17 mouse cellular contexts compared by ENCODE assay signal in genomic region chr10:44846149-44846548, GRCm38 (mm10).
DNase-seq lines count a peak whose midpoint lies in the region; ATAC-seq and TF ChIP-seq lines count a peak whose summit lies in the region.
"Had no signal": no experiment of that assay in that cellular context is flagged by ENCODE, and none has a peak within 500 bp of the region (broad histone marks: within the 10 kb centered on the region; RNA-seq: fewer than 3 reads in every experiment).

No protein-coding gene starts in this region.

- no peaks in the 10 kb centered on the region for H3K9me3 ChIP-seq in heart, embryonic 11.5 days (replicated peaks; ENCODE audit: control insufficient read depth, low read length)
- no peaks in the 10 kb centered on the region for H3K9me3 ChIP-seq in midbrain, embryonic 10.5 days (replicated peaks)
- no peaks in the 10 kb centered on the region for H3K9me3 ChIP-seq in midbrain, embryonic 16.5 days (replicated peaks; ENCODE audit: control insufficient read depth, low read length, poor library complexity, severe bottlenecking)
- no peaks in the 10 kb centered on the region for H3K9me3 ChIP-seq in heart, embryonic 12.5 days (replicated peaks)
- H3K9me3 ChIP-seq: G1E; heart, embryonic 15.5 days had no signal

- no peak for TF ChIP-seq POLR2A in small intestine, adult 2 months (IDR thresholded peaks at IDR 0.05; ENCODE audit: low read depth, low read length)

- intact Hi-C loops in heart, postnatal 14 days (cut with DNase I) = no loop called here

- no peak overlapping the region for H3K4me3 ChIP-seq in heart, embryonic 11.5 days (ENCODE audit: low read depth, low read length)
- no peak overlapping the region for H3K4me3 ChIP-seq in midbrain, embryonic 10.5 days
- H3K4me3 ChIP-seq in midbrain, embryonic 16.5 days (ENCODE audit: low read depth, low read length) = no peak overlapping the region
- no peak overlapping the region for H3K4me3 ChIP-seq in small intestine, adult 2 months (ENCODE audit: low read depth, low read length)
- no peak overlapping the region for H3K4me3 ChIP-seq in heart, embryonic 12.5 days
- H3K4me3 ChIP-seq: heart, embryonic 15.5 days; myocyte had no signal

- no peaks in the 10 kb centered on the region for H3K36me3 ChIP-seq in heart, embryonic 11.5 days (ENCODE audit: control insufficient read depth, insufficient read depth, low read length)
- no peaks in the 10 kb centered on the region for H3K36me3 ChIP-seq in midbrain, embryonic 10.5 days
- no peaks in the 10 kb centered on the region for H3K36me3 ChIP-seq in midbrain, embryonic 16.5 days (ENCODE audit: control insufficient read depth, insufficient read depth, low read length)
- no peaks in the 10 kb centered on the region for H3K36me3 ChIP-seq in small intestine, adult 2 months (ENCODE audit: control insufficient read depth, insufficient read depth, low read length)
- no peaks in the 10 kb centered on the region for H3K36me3 ChIP-seq in heart, embryonic 12.5 days
- H3K36me3 ChIP-seq: G1E; heart, embryonic 15.5 days had no signal

- H3K9ac ChIP-seq in heart, embryonic 11.5 days (ENCODE audit: low read depth, low read length) = no peak overlapping the region
- no peak overlapping the region for H3K9ac ChIP-seq in midbrain, embryonic 16.5 days (ENCODE audit: low read depth, low read length)
- no peak overlapping the region for H3K9ac ChIP-seq in heart, embryonic 12.5 days
- H3K9ac ChIP-seq: heart, embryonic 15.5 days had no signal

- no peaks in the 10 kb centered on the region for H3K27me3 ChIP-seq in heart, embryonic 11.5 days (ENCODE audit: control insufficient read depth, insufficient read depth, low read length)
- peaks cover 9% of the 10 kb centered on the region for H3K27me3 ChIP-seq in midbrain, embryonic 10.5 days (ENCODE audit: low read depth, poor library complexity, severe bottlenecking)
- no peaks in the 10 kb centered on the region for H3K27me3 ChIP-seq in midbrain, embryonic 16.5 days (ENCODE audit: control insufficient read depth, insufficient read depth, low read depth, low read length)
- H3K27me3 ChIP-seq in small intestine, adult 2 months (ENCODE audit: control insufficient read depth, insufficient read depth, low read length) = no peaks in the 10 kb centered on the region
- H3K27me3 ChIP-seq in heart, embryonic 12.5 days (replicated peaks) = no peaks in the 10 kb centered on the region
- H3K27me3 ChIP-seq: heart, embryonic 15.5 days had no signal

- no peak for ATAC-seq in heart, embryonic 11.5 days (replicated peaks; ENCODE audit: insufficient number of reproducible peaks, low FRiP score, low TSS enrichment)
- ATAC-seq in midbrain, embryonic 16.5 days = no peak
- ATAC-seq in heart, embryonic 12.5 days (ENCODE audit: insufficient number of reproducible peaks, low FRiP score) = no peak
- ATAC-seq: forebrain, embryonic 16.5 days; inflammation-experienced regulatory T-cells, adult 6 months had no signal

- H3K27ac ChIP-seq in heart, embryonic 11.5 days (ENCODE audit: low read depth, low read length) = peak overlapping the region; percentile 31; the same call in 1 of the 2 replicates
- peak overlapping the region; percentile 46; the same call in 1 of the 2 replicates for H3K27ac ChIP-seq in midbrain, embryonic 10.5 days (replicated peaks)
- no peak overlapping the region for H3K27ac ChIP-seq in midbrain, embryonic 16.5 days (ENCODE audit: low read length)
- H3K27ac ChIP-seq in small intestine, adult 2 months (ENCODE audit: insufficient read depth, low read depth, low read length) = peak overlapping the region; percentile 22; the same call in 1 of the 2 replicates
- H3K27ac ChIP-seq in heart, embryonic 12.5 days (ENCODE audit: poor library complexity, severe bottlenecking) = no peak overlapping the region
- H3K27ac ChIP-seq: heart, embryonic 15.5 days had no signal

- no peaks in the 10 kb centered on the region for H3K4me1 ChIP-seq in heart, embryonic 11.5 days (ENCODE audit: control insufficient read depth, insufficient read depth, low read length)
- H3K4me1 ChIP-seq in midbrain, embryonic 10.5 days = peaks cover 13% of the 10 kb centered on the region
- H3K4me1 ChIP-seq in midbrain, embryonic 16.5 days (ENCODE audit: control insufficient read depth, insufficient read depth, low read length) = peaks cover 6% of the 10 kb centered on the region; the same call in 1 of the 2 replicates
- H3K4me1 ChIP-seq in small intestine, adult 2 months (ENCODE audit: control insufficient read depth, insufficient read depth, insufficient read length, low read length) = peaks cover 6% of the 10 kb centered on the region; the same call in 1 of the 2 replicates
- peaks cover 9% of the 10 kb centered on the region; the same call in 1 of the 2 replicates for H3K4me1 ChIP-seq in heart, embryonic 12.5 days (replicated peaks)

- H3K4me2 ChIP-seq in heart, embryonic 11.5 days = no peak overlapping the region
- no peak overlapping the region for H3K4me2 ChIP-seq in midbrain, embryonic 16.5 days (ENCODE audit: low read length)
- H3K4me2 ChIP-seq in heart, embryonic 12.5 days = no peak overlapping the region
- H3K4me2 ChIP-seq: heart, embryonic 15.5 days had no signal

- DNase-seq in heart, postnatal 14 days = no peak
- peak; percentile 21 for DNase-seq in midbrain, embryonic 10.5 days (ENCODE audit: low spot score)
- peak; percentile 29 for DNase-seq in embryo, embryonic 10.5 days (ENCODE audit: low spot score)
- DNase-seq in cerebellum, postnatal 25 days = no peak
- DNase-seq: B cell, adult 2 months; cerebellum, adult 18-20 months; gastrocnemius, postnatal 25 days; thymus, adult 2 months had no signal

- no peak for TF ChIP-seq CTCF in small intestine, adult 2 months (IDR thresholded peaks at IDR 0.05; ENCODE audit: extremely low read depth, insufficient read length, insufficient replicate concordance, low read depth, low read length)

- WGBS in heart, embryonic 11.5 days (ENCODE audit: insufficient replicate concordance) = 12% methylated on average over 2 of the region's 2 CpGs
- 18% methylated on average over 2 of the region's 2 CpGs for WGBS in midbrain, embryonic 10.5 days
- WGBS in midbrain, embryonic 16.5 days = 7% methylated on average over 2 of the region's 2 CpGs
- WGBS in small intestine, adult 2 months = 24% methylated on average over 2 of the region's 2 CpGs
- 13% methylated on average over 2 of the region's 2 CpGs for WGBS in heart, embryonic 12.5 days

Comparison
In these comparisons a context has a peak if more than half of its experiments do, and no peak if none do; other contexts are left out.
1. H3K27ac ChIP-seq: peak in heart, embryonic 11.5 days (single experiment), midbrain, embryonic 10.5 days (single experiment) and small intestine, adult 2 months (single experiment); none in midbrain, embryonic 16.5 days (single experiment) and heart, embryonic 12.5 days (single experiment).
2. DNase-seq: peak in midbrain, embryonic 10.5 days (single experiment) and embryo, embryonic 10.5 days (single experiment); none in heart, postnatal 14 days (0 of 2) and cerebellum, postnatal 25 days (0 of 2).